Mouse (Mus musculus) hindbrain, embryonic 14.5 days (tissue): ENCODE data around the gene Fbxo31. TPM values are rescaled to one million over a fixed set of nuclear protein-coding genes. Genes with fewer than 3 reads are reported as not detected.

Experiments
- ATAC-seq: fragments of 200-750 bp; cut with Nextera tagmentation; 2 replicates; pipeline ENCODE4 v1.8.0; 2017; ENCODE audit warnings: moderate number of reproducible peaks, mild to moderate bottlenecking, moderate TSS enrichment, moderate library complexity; ENCODE audit not compliant: low FRiP score
- DNase-seq: peaks from one replicate; pipeline ENCODE4 v3.0.0-alpha.2; 2015; ENCODE audit warnings: low spot score
- H3K27ac ChIP-seq: fragments of 300-500 bp; sonication (generic); 2 replicates; pipeline ENCODE4 v1.5.1; 2014; ENCODE audit warnings: mild to moderate bottlenecking, moderate library complexity
- H3K27me3 ChIP-seq: fragments of 300-500 bp; sonication (generic); 2 replicates; pipeline ENCODE4 v1.6.1; 2014; ENCODE audit warnings: mild to moderate bottlenecking, low read length, mixed read lengths; ENCODE audit not compliant: control insufficient read depth, insufficient read depth
- H3K36me3 ChIP-seq: fragments of 300-500 bp; sonication (generic); replicated peaks from 2 replicates; pipeline ENCODE4 v1.6.1; 2014; ENCODE audit not compliant: control insufficient read depth, insufficient read depth
- H3K4me1 ChIP-seq: fragments of 300-500 bp; sonication (generic); replicated peaks from 2 replicates; pipeline ENCODE4 v1.6.1; 2014; ENCODE audit warnings: antibody characterized with exemption, low read length, mixed read lengths; ENCODE audit not compliant: control insufficient read depth, insufficient read depth
- H3K4me2 ChIP-seq: fragments of 300-500 bp; sonication (generic); replicated peaks from 2 replicates; pipeline ENCODE4 v1.6.1; 2014; ENCODE audit warnings: mild to moderate bottlenecking, moderate library complexity
- H3K4me3 ChIP-seq: fragments of 300-500 bp; sonication (generic); replicated peaks from 2 replicates; pipeline ENCODE4 v1.5.1; 2014; ENCODE audit warnings: mild to moderate bottlenecking, low read length
- H3K9ac ChIP-seq: fragments of 300-500 bp; sonication (generic); 2 replicates; pipeline ENCODE4 v1.6.1; 2014
- H3K9me3 ChIP-seq: fragments of 300-500 bp; sonication (generic); 2 replicates; pipeline ENCODE4 v1.6.1; 2016; ENCODE audit warnings: low read length; ENCODE audit not compliant: control insufficient read depth
- WGBS: fragments of 180-500 bp; shearing (Covaris S2); extraction: QIAGEN DNeasy Blood & Tissue Kit; methylation state at CpG from one replicate; pipeline ENCODE4 v1.1.7; 2014; 5-methylcytosine and 5-hydroxymethylcytosine counted together
- polyA plus RNA-seq: library from polyadenylated mRNA; unstranded; fragments of >200 nt; fragmentation: Nextera tagmentation; extraction: Ambion mirVana; gene quantifications from 2 replicates; pipeline ENCODE4 v1.2.1, GENCODE M21; 2014

The Fbxo31 gene
- polyA plus RNA-seq, 1 experiment from 2014 or later: 38.1 TPM

DNA sequence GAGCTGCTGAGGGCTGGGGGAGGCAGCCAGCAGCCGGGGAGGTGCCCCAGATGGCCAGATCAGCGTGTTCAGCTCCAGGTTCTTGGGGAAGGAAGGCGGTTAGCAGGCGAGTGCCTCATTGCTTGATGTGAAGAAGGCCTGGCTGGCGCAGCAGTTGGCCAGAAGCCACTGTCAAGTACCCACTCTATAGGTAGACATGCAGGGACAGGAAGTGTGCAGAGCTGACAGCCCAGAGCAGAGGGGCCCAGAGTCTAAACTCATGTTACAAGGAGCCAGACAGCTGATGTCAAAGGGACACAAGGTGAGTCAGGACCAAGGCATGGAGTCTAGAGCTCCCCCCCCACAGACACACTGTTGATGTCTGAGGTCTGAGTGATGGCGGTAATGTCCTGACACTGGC lies 28.6 kb downstream of the Fbxo31 start:
- no peak overlapping the region for H3K27ac ChIP-seq
- 93% methylated on average over 6 of the region's 6 CpGs for WGBS
- no peak for ATAC-seq
- no peaks in the 10 kb centered on the region for H3K9me3 ChIP-seq
- no peak for DNase-seq
- H3K4me2 ChIP-seq: no peak overlapping the region
- H3K4me3 ChIP-seq: no peak overlapping the region
- no peaks in the 10 kb centered on the region for H3K4me1 ChIP-seq
- peaks cover 60% of the 10 kb centered on the region for H3K36me3 ChIP-seq
- no peak overlapping the region for H3K9ac ChIP-seq
- H3K27me3 ChIP-seq: no peaks in the 10 kb centered on the region

- ATAC-seq: 0 out of 2 replicates have a peak, but pooled peaks have one; percentile 22
- H3K9ac ChIP-seq: no peak overlapping the region
Measured at GRCm38 (mm10) chr8:121547132-121547531, 31.5 kb downstream of the Fbxo31 start.

DNA sequence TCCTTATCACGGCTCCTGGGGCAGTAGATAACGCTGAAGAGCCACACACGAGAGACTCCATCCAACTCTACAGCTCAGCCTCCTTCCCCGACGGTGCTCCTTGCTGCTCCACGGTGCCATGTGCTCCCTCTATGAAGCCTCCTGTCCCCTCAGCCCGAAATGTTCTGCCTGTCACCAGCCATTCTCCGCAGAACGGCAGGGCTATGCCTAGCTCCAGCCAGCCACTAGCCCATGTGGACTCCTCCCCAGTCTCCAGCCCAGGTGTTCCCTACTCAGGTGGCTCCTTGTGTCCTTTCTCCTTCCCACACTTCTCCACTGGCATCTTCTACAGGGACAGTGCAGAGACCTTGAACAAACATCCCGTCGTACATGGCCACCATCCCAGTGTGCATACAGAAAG lies 33.7 kb downstream of the Fbxo31 start:
- peaks cover 9% of the 10 kb centered on the region for H3K36me3 ChIP-seq
- no peaks in the 10 kb centered on the region for H3K4me1 ChIP-seq
- no peak overlapping the region for H3K27ac ChIP-seq
- ATAC-seq: no peak
- H3K9ac ChIP-seq: no peak overlapping the region
- DNase-seq: no peak
- no peaks in the 10 kb centered on the region for H3K9me3 ChIP-seq
- WGBS: 81% methylated on average over 11 of the region's 11 CpGs
- H3K4me3 ChIP-seq: no peak overlapping the region
- H3K27me3 ChIP-seq: no peaks in the 10 kb centered on the region
- no peak overlapping the region for H3K4me2 ChIP-seq

More at GRCm38 (mm10) chr8:121547132-121547531, 31.5 kb downstream of the Fbxo31 start:
- Histone ChIP-seq H3K4me1 (no peaks in the 10 kb centered on the region), H3K4me2 (no peak overlapping the region), H3K27me3 (no peaks in the 10 kb centered on the region), H3K36me3 (peaks cover 30% of the 10 kb centered on the region), H3K4me3 (no peak overlapping the region), H3K9me3 (no peaks in the 10 kb centered on the region), H3K27ac (no peak overlapping the region)
- DNase-seq: peak; percentile 90
- 6% methylated on average over 7 of the region's 7 CpGs for WGBS

DNA sequence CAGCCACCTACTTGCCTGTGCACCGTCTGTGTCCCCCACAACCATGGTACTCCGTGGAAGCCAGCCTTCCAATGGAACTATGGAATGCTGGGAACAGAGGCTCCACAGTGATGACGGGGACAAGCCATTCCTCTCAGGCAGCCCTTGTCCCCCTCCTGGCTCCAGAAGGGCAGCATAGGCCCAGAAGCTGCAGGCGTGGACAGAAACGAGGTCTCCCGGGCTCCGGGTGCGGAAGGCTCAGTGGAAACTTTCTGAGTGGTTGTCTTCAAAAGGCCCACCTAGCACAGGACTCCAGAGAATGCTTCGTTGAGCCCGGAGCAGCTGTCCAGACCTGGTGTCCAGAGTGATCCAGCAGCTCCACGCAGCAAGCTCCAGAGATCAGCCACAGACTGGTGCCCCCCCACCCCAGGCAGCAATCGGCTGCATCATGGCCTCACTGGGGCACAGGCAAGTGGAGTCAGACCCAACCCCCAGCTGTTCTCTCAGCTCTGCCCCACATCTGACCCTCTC lies 34.3 kb downstream of the Fbxo31 start, which contains the start of gene 1700018B08Rik:
Gene 1700018B08Rik, minus strand, starts transcription at position 45 of the 510 bp plus-strand sequence.
- Histone ChIP-seq H3K9me3 (no peaks in the 10 kb centered on the region), H3K9ac (no peak within 1 kb of the TSS)

DNA sequence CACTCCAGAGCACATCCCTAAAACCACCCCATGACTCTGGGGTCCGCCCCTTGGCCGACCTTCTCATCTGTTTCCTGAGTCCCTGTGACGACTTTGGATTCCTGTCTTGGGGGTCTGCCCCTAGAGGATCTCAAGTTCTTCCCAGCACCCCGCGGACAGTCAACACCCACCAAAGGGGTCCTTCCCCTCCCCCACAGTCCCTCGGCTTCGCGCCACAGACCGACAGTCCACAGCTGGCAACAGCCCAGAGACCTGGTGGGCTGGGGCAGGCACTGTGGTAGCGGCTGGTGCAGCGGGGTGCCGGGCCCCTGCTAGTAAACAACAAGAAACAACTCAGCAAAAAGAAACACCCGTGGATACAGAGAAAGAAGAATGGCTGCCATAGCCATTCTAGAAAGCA lies 35.7 kb downstream of the Fbxo31 start:
- Histone ChIP-seq H3K4me3 (no peak overlapping the region), H3K4me2 (no peak overlapping the region), H3K27ac (no peak overlapping the region), H3K36me3 (no peaks in the 10 kb centered on the region), H3K27me3 (no peaks in the 10 kb centered on the region), H3K4me1 (no peaks in the 10 kb centered on the region), H3K9ac (no peak overlapping the region), H3K9me3 (no peaks in the 10 kb centered on the region)
- 55% methylated on average over 13 of the region's 13 CpGs for WGBS
- ATAC-seq (no peak), DNase-seq (no peak)

More for the DNA sequence above, 34.3 kb downstream of the Fbxo31 start, which contains the start of gene 1700018B08Rik:
- WGBS: 90% methylated on average over 12 of the region's 12 CpGs
- Histone ChIP-seq H3K4me2 (no peak within 1 kb of the TSS), H3K4me3 (no peak within 1 kb of the TSS), H3K27ac (no peak within 1 kb of the TSS), H3K4me1 (no peaks in the 10 kb centered on the region), H3K36me3 (peaks cover 3% of the 10 kb centered on the region), H3K27me3 (no peaks in the 10 kb centered on the region)
- no peak for ATAC-seq
- DNase-seq: no peak

DNA sequence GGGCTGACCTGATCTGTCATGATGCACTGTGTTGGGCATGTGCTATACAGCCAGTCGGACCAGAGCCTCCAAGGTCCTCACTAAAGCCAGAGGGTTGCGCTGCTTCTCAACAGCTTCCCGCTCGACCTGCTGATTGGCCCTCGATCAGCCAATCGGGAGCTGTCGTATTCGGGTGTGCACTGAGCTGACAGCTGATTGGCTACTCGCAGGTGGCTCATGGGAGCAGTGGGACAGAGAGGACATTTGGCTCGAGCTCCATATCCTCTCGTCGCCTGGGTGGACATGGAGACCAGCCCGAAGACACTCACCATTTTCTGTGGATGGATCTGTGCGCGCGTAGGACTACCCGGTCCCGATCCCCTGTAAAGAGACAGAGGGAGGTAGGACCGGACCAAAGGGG lies 36.7 kb downstream of the Fbxo31 start:
- Histone ChIP-seq H3K4me2 (no peak overlapping the region), H3K9ac (no peak overlapping the region)
- DNase-seq: no peak

GRCm38 (mm10) chr8:121532381-121532780 lies 46.2 kb downstream of the Fbxo31 start:
- no peaks in the 10 kb centered on the region for H3K4me1 ChIP-seq
- H3K4me2 ChIP-seq: no peak overlapping the region
- no peak overlapping the region for H3K4me3 ChIP-seq
- H3K9me3 ChIP-seq: no peaks in the 10 kb centered on the region
- H3K36me3 ChIP-seq: no peaks in the 10 kb centered on the region
- 56% methylated on average over 5 of the region's 5 CpGs for WGBS
- ATAC-seq (no peak), DNase-seq (no peak)
- H3K27ac ChIP-seq: no peak overlapping the region
- no peaks in the 10 kb centered on the region for H3K27me3 ChIP-seq
- H3K9ac ChIP-seq: no peak overlapping the region

More for the DNA sequence above, 36.7 kb downstream of the Fbxo31 start:
- H3K4me1 ChIP-seq: no peaks in the 10 kb centered on the region
- no peaks in the 10 kb centered on the region for H3K36me3 ChIP-seq
- no peak overlapping the region for H3K4me3 ChIP-seq
- ATAC-seq: no peak
- no peaks in the 10 kb centered on the region for H3K27me3 ChIP-seq
- H3K9me3 ChIP-seq: no peaks in the 10 kb centered on the region
- 84% methylated on average over 19 of the region's 19 CpGs for WGBS
- H3K27ac ChIP-seq: no peak overlapping the region

DNA sequence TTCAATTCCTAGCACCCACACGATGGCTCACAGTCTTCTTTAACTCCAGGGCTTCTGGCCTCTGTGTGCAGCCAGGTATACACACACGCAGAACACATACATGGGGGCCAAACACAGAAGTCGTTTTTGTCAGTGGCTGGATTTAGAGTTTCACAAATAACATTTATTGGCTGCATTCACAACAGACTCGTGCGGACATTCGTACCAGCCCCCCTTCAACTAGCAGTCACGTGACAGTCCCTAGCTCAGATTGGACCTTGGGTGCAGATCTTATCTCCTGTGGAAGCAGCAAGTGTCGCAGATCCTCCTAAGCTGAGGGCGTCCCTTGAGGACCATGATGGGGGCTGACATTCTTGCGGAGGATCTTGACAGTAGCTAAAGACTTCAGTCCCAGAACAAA lies 48.0 kb downstream of the Fbxo31 start:
- no peaks in the 10 kb centered on the region for H3K9me3 ChIP-seq
- no peak overlapping the region for H3K4me3 ChIP-seq
- WGBS: 85% methylated on average over 10 of the region's 10 CpGs
- H3K27me3 ChIP-seq: no peaks in the 10 kb centered on the region
- no peaks in the 10 kb centered on the region for H3K4me1 ChIP-seq
- no peak overlapping the region for H3K9ac ChIP-seq
- DNase-seq (no peak), ATAC-seq (no peak)
- no peaks in the 10 kb centered on the region for H3K36me3 ChIP-seq
- no peak overlapping the region for H3K27ac ChIP-seq
- H3K4me2 ChIP-seq: no peak overlapping the region

- Histone ChIP-seq H3K9ac (no peak overlapping the region), H3K27ac (no peak overlapping the region), H3K4me1 (no peaks in the 10 kb centered on the region), H3K27me3 (no peaks in the 10 kb centered on the region), H3K4me2 (no peak overlapping the region), H3K4me3 (no peak overlapping the region), H3K36me3 (no peaks in the 10 kb centered on the region), H3K9me3 (no peaks in the 10 kb centered on the region)
- WGBS: 90% methylated on average over 15 of the region's 15 CpGs
- ATAC-seq (no peak), DNase-seq (no peak)
Measured at GRCm38 (mm10) chr8:121528790-121529189, 49.8 kb downstream of the Fbxo31 start.

GRCm38 (mm10) chr8:121527751-121528150 lies 50.9 kb downstream of the Fbxo31 start:
- H3K9ac ChIP-seq: no peak overlapping the region
- H3K27me3 ChIP-seq: no peaks in the 10 kb centered on the region
- WGBS: 84% methylated on average over 9 of the region's 9 CpGs
- no peaks in the 10 kb centered on the region for H3K36me3 ChIP-seq
- DNase-seq (no peak), ATAC-seq (no peak)
- no peak overlapping the region for H3K4me3 ChIP-seq
- H3K27ac ChIP-seq: no peak overlapping the region
- no peak overlapping the region for H3K4me2 ChIP-seq
- H3K9me3 ChIP-seq: no peaks in the 10 kb centered on the region
- H3K4me1 ChIP-seq: no peaks in the 10 kb centered on the region
